Mouse (Mus musculus) c-Kit-positive CD71-positive TER-119-positive erythroid progenitor cells, embryonic 14.5 days (primary cell): ENCODE measurements at regions not wholly inside any gene's neighbourhood (a gene's known extent, or its start where the extent isn't known, plus 50 kb on each side); places are given as distances from the start of the nearest gene placed in this dataset.

Experiments
- DNase-seq: peaks from one replicate; pipeline ENCODE4 v3.0.0-alpha.2; 2013; ENCODE audit warnings: low spot score

- no peak for DNase-seq
Observed at GRCm38 (mm10) chr14:105630867-105631680, 265.5 kb downstream of the Spry2 start.

GRCm38 (mm10) chr14:105630444-105630843, 266.2 kb downstream of the Spry2 start:
- no peak for DNase-seq

GRCm38 (mm10) chr14:105628673-105629072, 267.9 kb downstream of the Spry2 start:
- DNase-seq: no peak

- no peak for DNase-seq
Observed at GRCm38 (mm10) chr14:105624387-105624786, 272.2 kb downstream of the Spry2 start.

GRCm38 (mm10) chr14:105622166-105622565, 274.5 kb downstream of the Spry2 start:
- DNase-seq: no peak

- no peak for DNase-seq
Observed at GRCm38 (mm10) chr14:105621124-105621523, 275.5 kb downstream of the Spry2 start.

GRCm38 (mm10) chr14:105619449-105619848, 277.2 kb downstream of the Spry2 start:
- no peak for DNase-seq

- DNase-seq: no peak
Observed at GRCm38 (mm10) chr14:105615766-105616165, 280.9 kb downstream of the Spry2 start.

- DNase-seq: no peak
Observed at GRCm38 (mm10) chr14:105612794-105613193, 283.8 kb downstream of the Spry2 start.

GRCm38 (mm10) chr14:105608804-105609203, 287.8 kb downstream of the Spry2 start:
- DNase-seq: no peak

GRCm38 (mm10) chr14:105606551-105606950, 290.1 kb downstream of the Spry2 start:
- no peak for DNase-seq

GRCm38 (mm10) chr14:105604451-105604850, 292.2 kb downstream of the Spry2 start:
- no peak for DNase-seq

GRCm38 (mm10) chr14:105603047-105603461, 293.6 kb downstream of the Spry2 start:
- no peak for DNase-seq

GRCm38 (mm10) chr14:105599550-105600453, 296.8 kb downstream of the Spry2 start:
- DNase-seq: no peak

GRCm38 (mm10) chr14:105589751-105590150, 306.9 kb downstream of the Spry2 start:
- no peak for DNase-seq

GRCm38 (mm10) chr14:105589261-105589660, 307.4 kb downstream of the Spry2 start:
- DNase-seq: no peak

- DNase-seq: no peak
Observed at GRCm38 (mm10) chr14:105588391-105589163, 308.0 kb downstream of the Spry2 start.

- no peak for DNase-seq
Observed at GRCm38 (mm10) chr14:105588029-105588390, 308.6 kb downstream of the Spry2 start.

GRCm38 (mm10) chr14:105584632-105585031, 312.0 kb downstream of the Spry2 start:
- DNase-seq: no peak

GRCm38 (mm10) chr14:105583497-105583896, 313.1 kb downstream of the Spry2 start:
- DNase-seq: no peak

- DNase-seq: no peak
Observed at GRCm38 (mm10) chr14:105576266-105576665, 317.9 kb downstream of the Ndfip2 start.
